In the genomic region with DNA sequence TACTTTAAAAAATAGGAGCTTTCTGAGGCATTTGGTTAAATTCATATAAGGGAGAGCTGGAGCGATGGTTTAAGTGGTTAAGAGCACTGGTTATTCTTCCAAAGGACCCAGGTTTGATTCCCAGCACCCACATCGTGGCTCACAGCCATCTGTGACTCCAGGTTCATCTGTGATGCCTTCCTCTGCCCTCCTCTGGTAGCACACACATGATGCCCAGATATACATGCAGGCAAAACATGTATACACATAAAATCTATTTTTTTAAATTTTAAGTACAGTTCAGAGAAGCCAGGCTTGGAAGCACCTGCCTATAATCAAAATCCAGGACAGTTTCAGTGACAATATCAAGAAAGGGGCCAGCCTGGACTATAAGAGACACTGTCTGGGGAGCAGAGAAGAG, we compare ENCODE assay signal across 33 mouse cellular contexts.
"Had no signal": no experiment of that assay in that cellular context is flagged by ENCODE, and none has a peak within 500 bp of the region (broad histone marks: within the 10 kb centered on the region; RNA-seq: fewer than 3 reads in every experiment).

No protein-coding gene starts in this region.

- H3K4me1 ChIP-seq: heart, embryonic 10.5 days; heart, embryonic 12.5 days; hindbrain, embryonic 10.5 days; hindbrain, embryonic 12.5 days; hindbrain, embryonic 13.5 days; hindbrain, embryonic 15.5 days; intestine, embryonic 15.5 days; kidney, embryonic 15.5 days had no signal

- H3K27ac ChIP-seq: heart, embryonic 10.5 days; heart, embryonic 13.5 days; heart, embryonic 15.5 days; hindbrain, embryonic 10.5 days; hindbrain, embryonic 12.5 days; hindbrain, embryonic 13.5 days; hindbrain, embryonic 14.5 days; hindbrain, embryonic 15.5 days; hindbrain, postnatal 0 days; intestine, embryonic 15.5 days; kidney, embryonic 15.5 days; kidney, postnatal 0 days; layer of hippocampus, adult 2 months had no signal

- H3K9ac ChIP-seq: heart, embryonic 12.5 days; heart, embryonic 13.5 days; heart, embryonic 15.5 days; hindbrain, embryonic 12.5 days; hindbrain, embryonic 13.5 days; hindbrain, embryonic 14.5 days; hindbrain, embryonic 15.5 days; intestine, embryonic 15.5 days; kidney, embryonic 15.5 days had no signal

- H3K9me3 ChIP-seq: heart, embryonic 10.5 days; heart, embryonic 12.5 days; heart, embryonic 13.5 days; heart, embryonic 15.5 days; hindbrain, embryonic 10.5 days; hindbrain, embryonic 12.5 days; hindbrain, embryonic 13.5 days; hindbrain, embryonic 15.5 days; intestine, embryonic 15.5 days; kidney, embryonic 15.5 days had no signal

- H3K4me2 ChIP-seq: heart, embryonic 11.5 days; heart, embryonic 12.5 days; heart, embryonic 13.5 days; heart, embryonic 15.5 days; hindbrain, embryonic 12.5 days; hindbrain, embryonic 13.5 days; hindbrain, embryonic 14.5 days; hindbrain, embryonic 15.5 days; intestine, embryonic 15.5 days; kidney, embryonic 15.5 days had no signal

- DNase-seq: heart, postnatal 10 days; heart, postnatal 14 days; heart, postnatal 36 days; kidney, adult 11 months; kidney, adult 18-20 months; kidney, adult 2 months; kidney, adult 8-10 months; kidney, adult 9 months; kidney, postnatal 10 days; kidney, postnatal 14 days; kidney, postnatal 25 days; kidney, postnatal 36 days; kidney, postnatal 4 days; layer of hippocampus, adult 9-11 months; layer of hippocampus, postnatal 36 days had no signal

- ATAC-seq: inflammation-experienced regulatory T-cells, adult 6 months; intestine, embryonic 16.5 days; intestine, postnatal 0 days had no signal

- H3K27me3 ChIP-seq: heart, embryonic 12.5 days; heart, embryonic 13.5 days; heart, embryonic 15.5 days; hindbrain, embryonic 12.5 days; hindbrain, embryonic 13.5 days; hindbrain, embryonic 15.5 days; intestine, embryonic 15.5 days; kidney, embryonic 15.5 days had no signal

- H3K4me3 ChIP-seq: heart, embryonic 10.5 days; heart, embryonic 12.5 days; heart, embryonic 13.5 days; heart, embryonic 15.5 days; hindbrain, embryonic 10.5 days; hindbrain, embryonic 12.5 days; hindbrain, embryonic 13.5 days; hindbrain, embryonic 15.5 days; intestine, embryonic 15.5 days; kidney, embryonic 15.5 days; layer of hippocampus, adult 2 months had no signal
